Mouse (Mus musculus) cerebellum, adult (tissue): Measurements from ENCODE around the gene Rbm20.
A peak's percentile ranks its signal among the peaks of the same experiment; 100 is the strongest.
"Not testable (repeated sequence)": the region's sequence is repeated elsewhere in the genome, so short reads cannot be mapped to it uniquely, and the experiment has no call there.

ENCODE experiments used
- ATAC-seq: cut with Nextera tagmentation; 2 replicates; pipeline ENCODE4 v1.9.2; 2017; ENCODE audit warnings: mild to moderate bottlenecking, moderate library complexity, mixed read lengths; ENCODE audit not compliant: insufficient number of reproducible peaks, low FRiP score, low TSS enrichment

The Rbm20 gene

DNA sequence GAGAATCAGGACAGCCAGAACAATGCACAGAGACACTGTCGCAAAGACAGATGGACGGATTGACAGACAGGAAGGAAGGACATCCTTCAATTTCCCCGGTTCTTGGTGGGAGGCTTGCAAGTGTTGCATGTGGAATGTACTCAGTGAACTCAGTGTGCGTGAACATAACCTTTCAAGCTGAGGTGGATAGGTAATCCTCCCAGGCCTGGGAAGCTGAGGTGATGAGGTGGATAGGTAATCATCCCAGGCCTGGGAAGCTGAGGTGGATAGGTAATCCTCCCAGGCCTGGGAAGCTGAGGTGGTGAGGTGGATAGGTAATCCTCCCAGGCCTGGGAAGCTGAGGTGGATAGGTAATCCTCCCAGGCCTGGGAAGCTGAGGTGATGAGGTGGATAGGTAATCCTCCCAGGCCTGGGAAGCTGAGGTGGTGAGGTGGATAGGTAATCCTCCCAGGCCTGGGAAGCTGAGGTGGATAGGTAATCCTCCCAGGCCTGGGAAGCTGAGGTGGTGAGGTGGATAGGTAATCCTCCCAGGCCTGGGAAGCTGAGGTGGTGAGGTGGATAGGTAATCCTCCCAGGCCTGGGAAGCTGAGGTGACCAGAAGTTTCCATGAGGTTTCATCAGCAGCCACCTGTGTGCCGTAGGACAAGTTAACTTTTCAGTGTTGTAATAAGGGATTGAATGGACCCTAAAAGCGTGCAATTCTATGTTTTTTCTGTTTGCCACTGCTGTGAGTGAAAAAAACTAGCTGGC, 129.6 kb downstream of the Rbm20 start:
- not testable (repeated sequence) for ATAC-seq

DNA sequence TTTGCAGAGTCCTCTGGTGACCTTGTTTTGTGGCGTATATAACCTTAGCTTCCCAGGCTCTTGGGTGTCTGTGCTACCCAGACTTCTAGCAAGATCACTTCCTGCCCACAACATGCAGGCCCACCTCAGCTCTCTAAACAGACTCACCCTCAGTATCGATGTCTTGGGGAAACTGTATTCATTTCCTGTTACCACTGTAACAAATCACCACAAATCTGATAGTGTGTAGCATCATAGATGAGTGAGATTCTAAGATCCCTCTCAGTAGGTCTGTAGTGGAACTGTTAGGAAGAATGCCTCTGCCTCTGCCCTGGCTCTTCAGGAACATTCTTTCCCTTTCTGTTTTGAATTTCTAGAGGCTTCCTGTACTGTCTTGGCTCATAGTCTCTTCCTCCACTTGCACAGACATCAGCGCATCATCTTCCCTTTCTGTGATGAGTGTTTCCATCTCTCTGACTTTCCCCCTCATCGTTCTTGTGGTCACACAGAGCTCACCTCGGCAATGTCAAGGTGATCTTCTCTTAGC, 130.2 kb downstream of the Rbm20 start:
- no peak for ATAC-seq

DNA sequence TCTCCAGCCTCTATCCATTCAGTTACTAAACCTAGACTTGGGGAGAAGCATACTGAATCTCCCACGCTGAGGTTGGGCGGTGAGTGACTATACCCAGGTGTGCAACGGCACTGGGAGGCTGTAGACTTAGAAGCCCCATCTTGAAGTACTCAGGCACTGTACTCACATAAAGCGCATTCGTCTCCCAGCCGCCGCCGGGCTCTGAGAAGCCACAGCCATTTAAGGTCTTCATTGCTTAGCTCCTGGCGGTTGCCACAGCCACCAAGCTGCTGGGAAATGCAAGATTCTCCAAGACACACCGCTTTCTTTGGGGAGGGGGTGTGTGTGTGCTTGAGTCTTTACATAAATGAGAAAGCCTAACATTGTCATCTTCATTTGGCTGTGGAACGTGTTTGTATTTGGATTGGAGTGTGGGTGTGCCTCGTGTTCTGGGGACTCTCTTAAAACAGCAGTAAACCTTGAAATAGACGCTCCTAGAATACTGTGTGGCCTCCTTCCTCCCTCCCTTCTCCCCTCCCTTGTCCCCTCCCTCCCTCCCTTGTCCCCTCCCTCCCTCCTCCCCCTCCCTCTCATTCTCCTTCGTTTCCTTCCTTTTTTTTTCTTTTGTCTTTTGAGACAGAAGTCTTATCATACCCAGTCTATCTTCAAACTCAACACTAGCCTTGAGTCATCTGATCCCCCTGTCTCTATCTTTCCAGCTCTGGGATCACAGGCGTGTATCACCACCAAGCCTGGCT, 131.1 kb downstream of the Rbm20 start:
- no peak for ATAC-seq

DNA sequence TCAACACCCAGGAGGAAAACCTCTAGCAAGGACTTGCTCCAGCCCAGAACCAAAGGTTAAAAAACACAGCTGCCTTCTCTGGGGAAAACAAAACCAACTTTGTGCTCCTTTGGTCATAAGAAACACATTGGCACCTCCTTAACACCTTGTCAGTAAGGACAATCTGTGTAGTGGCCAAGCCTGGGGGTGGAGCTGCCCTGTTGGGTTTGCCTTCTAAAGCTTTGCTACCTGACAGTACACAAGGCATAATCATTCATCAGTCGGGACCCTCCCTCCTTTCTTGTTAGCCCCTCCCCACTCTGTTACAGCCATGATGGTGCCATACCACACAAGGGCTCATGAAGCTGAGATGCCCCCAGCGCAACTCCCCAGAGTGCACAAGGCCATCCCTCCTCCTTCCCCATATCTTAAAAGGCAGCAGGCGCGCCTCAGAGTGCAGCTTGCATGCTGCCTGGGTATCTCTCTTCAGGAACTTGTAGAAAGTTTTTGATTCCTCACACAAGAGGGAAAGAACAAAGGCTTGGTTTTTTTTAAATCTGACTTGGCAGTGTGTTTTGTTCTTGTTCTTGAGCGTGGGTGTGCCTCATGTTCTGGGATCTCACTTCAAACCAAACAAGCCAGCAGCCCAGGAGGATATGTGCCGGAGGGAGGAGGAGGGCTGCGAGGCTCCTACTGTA, 132.2 kb downstream of the Rbm20 start:
- ATAC-seq = no peak

DNA sequence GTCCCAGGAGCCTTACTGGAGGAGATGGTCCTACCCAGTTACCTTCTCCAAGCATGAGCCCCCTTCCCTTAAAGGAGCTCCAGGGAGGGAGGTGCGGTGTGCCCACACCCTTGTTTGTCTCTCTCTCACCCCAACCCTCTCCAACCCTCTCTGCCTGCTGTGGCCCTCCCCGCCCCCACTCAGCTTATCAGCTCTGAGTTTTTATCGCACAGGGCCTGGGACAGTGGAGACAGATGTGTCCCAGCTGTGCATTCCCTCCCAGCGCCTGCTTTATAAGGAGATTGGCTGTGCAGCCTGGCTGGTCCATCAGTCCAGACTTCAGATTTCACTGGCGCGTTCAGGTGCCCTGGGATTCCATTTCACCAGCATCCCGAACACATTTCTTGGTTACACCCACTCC, 132.9 kb downstream of the Rbm20 start:
- no peak for ATAC-seq

DNA sequence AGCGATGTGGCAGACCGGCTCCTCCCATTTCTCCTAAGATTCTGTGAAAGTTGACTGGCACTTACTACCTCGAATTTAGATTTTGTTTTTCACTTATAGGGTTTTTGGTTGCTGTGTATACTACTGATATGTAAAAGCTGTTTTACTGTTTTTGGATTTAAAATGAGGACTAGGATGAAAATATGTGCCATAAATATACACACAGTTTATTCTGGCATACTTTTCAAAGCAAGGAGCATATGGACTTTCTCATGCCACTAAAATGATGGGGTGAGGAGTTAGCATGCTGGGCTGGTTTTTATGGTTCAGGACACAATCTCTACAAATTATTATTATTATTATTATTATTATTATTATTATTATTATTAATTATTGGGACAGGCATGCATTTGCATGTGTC, 133.5 kb downstream of the Rbm20 start:
- no peak for ATAC-seq

DNA sequence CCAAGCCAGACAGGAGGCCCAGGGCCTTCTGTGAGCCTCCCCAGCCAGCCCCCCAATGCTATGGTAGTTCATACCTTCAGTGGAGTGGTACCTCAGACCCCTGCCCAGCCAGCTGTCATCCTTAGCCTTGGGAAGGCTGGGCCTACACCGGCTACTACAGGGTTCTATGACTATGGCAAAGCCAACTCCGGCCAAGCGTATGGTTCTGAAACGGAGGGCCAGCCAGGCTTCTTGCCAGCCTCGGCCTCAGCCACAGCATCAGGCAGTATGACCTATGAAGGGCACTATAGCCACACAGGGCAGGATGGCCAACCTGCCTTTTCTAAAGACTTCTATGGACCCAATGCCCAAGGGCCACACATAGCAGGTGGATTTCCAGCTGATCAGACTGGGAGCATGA, 136.5 kb downstream of the Rbm20 start:
- ATAC-seq = no peak

DNA sequence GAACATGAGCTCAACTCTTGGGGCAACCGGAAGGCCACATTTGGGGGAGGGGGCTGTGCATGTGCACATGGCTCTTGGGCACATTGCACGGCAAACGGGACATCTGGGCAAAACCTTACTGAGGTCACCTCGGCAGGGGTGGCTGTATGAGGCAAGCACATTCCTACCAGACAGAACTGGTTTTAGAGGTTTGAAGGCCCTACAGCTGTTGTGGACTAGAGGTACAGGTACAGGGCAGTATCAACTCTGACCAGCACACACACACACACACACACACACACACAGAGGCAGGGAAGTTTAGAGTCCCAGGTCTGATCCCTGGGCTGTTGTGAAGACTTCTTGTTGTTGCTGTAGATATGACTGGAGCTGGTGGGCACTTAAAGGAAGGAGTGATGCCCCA, 138.6 kb downstream of the Rbm20 start:
- ATAC-seq = no peak

DNA sequence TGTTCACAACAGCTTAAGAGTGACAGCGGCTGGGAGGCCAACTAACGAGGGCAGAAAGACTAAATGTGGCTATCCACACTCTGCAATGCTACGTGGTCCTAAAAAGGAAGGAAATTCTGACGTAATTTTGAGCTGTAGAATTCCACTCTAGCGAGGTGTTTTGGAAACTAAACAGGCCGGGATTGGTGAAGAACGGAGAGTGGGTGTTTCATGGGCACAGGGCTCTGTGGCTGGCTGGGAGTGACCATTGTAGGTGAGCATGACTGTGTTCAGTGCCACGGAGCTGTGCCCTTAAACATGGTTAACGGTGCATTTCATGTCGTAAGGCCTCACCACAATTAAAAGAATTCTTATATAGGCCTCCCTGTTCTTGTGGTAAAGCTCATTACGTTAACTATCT, 139.1 kb downstream of the Rbm20 start:
- no peak for ATAC-seq

DNA sequence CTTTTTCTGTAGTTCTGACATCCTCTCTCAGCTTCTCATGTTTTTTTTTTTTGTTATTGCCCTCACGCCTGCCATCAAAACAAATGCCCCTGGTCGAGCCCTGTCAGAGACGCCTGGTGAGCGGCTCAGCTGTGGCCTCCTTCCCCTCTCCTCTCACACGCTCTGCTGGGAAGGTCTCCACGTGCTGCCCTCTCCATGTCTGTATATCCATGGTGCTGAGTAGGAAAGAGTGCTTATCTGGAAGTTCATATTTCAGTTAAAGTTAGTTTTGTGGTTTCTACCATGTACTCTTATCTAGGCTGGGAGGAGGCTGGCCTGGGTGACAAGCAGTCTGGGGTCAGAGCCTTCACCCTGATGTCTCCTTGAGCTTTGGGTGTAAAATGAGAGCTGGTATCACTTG, 142.2 kb downstream of the Rbm20 start:
- ATAC-seq = no peak

DNA sequence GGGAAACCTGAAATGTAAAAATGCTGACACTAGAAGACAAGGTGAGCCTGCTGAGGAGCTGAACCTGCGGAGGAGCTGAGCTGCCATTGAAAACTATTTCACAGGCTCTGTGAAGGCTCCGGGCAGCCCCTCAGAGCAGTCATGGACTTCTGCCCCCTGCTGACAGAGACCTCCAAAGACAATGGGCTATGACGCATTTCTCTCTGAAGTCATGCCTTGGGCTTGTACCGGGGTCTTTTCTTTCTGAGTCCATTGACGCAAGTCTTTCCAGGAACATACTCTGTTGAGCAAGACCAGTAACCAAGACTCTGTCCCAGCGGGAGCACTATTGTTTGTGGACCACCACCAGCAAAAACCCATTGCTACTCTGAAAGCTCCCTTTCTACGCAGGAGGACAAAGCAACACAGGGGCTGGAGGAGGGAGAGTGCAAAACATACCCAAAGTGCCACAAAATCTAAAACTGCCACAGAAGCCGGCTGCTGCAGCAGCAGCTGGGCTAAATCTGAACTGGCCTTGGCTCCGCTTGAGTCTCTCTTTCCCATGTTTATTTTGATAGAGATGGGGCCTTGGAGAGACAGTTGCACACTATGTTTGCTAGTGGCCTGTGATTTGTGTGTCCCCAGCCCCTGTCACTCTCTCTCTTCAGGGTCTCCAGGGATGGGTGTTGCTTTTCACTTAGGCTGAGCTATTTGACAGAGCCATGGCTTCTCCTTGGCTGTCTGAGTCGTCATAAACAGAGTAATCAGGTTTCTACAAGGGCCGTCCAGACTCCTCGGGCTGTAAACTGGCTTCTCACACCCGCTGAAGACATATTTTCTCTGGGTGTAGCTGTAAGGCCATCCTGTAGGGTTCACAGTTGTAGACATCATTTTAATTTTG, 144.4 kb downstream of the Rbm20 start:
- no peak for ATAC-seq

DNA sequence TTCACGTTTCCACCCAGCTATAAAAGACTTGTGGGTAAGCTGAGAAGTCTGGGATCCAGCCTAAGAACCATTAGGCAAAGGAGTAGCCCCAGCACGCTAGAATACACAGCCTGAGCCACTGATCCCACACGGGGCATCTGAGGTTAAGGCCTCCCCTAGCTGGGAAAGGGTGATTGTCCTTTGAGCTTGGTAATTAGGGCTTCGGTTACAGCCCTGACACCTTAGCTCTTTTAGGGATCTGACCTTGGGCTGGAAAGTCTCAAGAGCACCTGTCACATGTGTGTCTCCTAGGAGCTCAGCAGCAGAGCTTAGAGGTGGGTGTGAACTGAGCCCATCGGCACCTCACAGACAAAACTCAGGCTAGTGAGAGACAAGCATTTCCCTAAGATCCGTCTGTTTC, 146.7 kb downstream of the Rbm20 start:
- no peak for ATAC-seq

DNA sequence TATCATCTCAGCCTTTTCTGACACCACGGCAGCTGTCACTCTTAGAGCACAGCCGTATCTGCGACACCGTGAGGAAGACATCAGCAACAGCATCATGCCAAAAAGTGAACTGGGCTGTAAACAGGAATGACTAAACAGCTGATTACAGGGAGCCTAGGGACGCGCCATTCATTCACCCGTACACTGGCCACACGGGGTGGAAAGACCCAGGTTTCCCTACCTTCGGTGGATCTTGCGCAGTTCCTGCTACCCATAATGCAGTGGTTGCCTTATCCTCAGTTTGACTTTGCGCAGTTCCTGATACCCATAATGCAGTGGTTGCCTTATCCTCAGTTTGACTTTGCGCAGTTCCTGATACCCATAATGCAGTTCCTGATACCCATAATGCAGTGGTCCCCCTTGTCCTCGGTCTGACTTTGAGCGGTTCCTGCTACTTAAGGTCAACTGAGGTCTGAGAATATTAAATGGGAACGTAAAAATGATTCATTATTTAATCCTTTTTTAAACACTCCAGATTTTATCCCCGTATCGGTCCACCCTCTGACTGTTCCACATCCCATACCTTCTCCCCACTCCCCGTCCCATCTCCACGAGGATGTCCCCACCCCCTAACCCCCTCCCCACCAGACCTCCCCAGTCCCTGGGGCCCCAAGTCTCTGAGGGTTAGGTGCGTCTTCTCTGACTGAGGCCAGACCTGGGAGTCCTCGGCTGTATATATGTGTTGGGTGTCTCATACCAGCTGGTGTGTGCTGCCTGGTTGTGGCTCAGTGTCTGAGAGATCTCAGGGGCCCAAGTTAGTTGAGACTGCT, 148.0 kb downstream of the Rbm20 start:
- peak; percentile 58; the same call in 1 of the 2 replicates for ATAC-seq

DNA sequence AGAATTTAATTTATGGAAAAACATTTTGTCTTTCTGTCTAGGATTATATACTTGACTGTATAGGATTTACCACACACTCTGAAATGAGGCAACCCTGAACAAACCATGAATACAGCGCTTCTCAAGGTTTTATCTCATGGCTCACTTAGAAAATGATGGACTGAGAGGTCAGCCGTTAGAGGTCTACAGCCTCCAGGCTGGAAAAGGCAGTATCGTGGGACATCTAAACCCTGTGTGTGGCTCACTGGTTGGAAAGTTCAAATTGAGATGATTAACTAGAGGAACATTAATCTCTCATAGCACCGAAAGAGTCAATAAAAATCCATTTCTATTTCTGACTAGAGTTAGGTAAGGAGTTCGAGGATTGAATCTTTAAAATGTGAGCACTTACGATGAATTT, 152.9 kb downstream of the Rbm20 start:
- ATAC-seq = no peak

DNA sequence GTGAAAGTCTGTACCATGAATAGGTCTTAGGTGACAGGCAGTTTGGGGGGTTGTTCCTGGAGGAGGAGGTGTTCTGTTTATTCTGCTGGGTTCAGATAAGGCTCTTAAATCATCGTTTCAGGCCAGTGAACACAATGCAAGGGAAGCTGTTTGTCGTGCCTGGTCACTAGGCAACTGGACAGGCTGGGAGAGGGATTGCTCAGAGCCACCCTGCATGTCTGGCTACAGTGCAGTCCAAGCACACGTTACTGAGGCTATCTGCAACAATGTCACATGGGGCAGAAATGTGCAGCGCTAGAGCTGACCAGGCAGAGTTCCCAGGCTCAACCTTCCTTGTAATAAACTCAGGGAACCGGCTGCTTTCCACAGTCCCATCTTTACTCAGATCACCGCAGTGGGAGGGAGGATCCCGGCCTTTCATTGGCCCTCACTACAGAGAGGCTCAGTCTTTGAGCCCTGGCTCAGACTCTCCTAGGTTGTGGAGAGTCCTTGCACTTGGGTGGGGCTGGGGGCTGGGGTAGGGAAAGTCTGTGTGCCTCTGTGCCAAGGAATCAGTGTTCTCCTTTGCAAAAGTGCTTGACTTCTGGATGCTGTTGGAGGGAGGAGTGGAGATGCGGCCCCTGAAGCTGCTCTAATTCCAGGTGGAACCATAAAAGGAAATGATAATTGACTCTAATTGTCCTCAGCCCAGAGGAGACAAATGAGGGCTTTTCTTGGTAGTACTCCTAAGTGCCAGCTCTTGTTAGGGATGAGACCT, 153.5 kb downstream of the Rbm20 start:
- ATAC-seq = 0 out of 2 replicates have a peak, but pooled peaks have one; percentile 40

DNA sequence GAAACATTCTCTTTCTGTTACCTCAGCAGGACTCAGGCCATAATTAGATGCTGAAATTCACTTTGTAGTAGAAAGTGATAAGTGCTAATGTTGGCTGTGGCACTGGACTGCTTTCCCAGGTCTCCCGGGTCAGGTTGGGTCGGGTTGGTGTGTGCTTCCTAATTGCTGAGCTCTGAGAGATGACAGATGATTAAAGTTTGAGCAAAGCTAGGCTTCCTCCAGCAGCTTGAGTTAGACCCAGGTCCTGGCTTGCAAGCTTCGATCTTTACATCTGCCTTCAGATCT, 154.0 kb downstream of the Rbm20 start:
- no peak for ATAC-seq

DNA sequence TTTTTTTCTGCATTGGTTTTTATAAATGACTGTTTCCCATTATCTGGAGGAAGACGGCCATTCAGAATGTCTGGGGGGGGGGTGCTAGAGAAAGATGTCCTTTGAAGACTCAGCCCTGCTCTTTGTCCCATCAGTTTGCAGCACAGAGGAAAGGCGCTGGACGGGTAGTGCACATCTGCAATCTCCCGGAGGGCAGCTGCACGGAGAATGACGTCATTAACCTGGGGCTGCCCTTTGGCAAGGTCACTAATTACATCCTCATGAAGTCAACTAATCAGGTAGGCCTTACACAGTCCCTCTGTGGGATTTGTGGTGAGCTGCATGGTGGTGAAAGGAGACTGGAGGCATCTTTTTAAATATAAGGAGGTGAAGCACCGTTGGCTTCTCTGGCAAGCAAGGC, 155.4 kb downstream of the Rbm20 start:
- no peak for ATAC-seq

DNA sequence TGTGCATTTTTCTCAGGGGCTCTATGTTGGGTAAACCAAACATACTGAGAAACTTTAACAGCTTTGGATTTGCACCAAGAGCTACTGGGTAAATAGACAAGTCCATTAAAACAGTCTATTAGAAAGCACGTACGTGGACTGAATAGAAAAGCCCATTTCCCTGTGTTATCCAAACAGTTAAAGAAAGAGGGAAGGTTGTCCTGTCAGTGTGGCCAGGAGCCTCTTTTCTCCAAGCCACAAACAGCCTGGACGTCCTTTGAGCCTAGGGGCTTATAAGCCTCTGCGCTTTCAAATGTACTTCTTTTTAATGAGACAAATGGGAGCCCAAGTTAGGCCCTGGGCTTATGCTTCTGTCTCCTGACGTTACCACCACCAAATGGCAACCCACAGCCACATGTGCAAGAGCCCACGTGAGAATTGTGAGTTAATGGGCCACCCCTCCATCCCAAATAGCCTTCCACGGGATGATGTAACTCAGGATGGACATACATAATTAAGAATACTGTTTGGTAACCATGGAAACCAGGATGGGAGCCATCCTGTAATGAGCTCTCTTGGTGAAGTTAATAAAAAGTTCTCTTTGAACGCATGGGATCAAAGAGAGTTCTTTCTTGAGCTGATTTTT, 156.8 kb downstream of the Rbm20 start:
- no peak for ATAC-seq
